Mouse (Mus musculus) brain, adult 10 weeks (tissue): ENCODE results near the gene Ei24. TPM values are rescaled to one million over a fixed set of nuclear protein-coding genes. Genes with fewer than 3 reads are reported as not detected.

Source experiments
- polyA plus RNA-seq: library from polyadenylated mRNA; stranded (reverse); fragments of 350-450 nt; fragmentation: Illumina TruSeq; extraction: RNeasy Lipid Tissue Mini Kit (QIAGEN cat#74804); gene quantifications from one replicate; pipeline ENCODE4 v1.2.3, GENCODE M21; 2015; ENCODE audit warnings: low read depth, low replicate concordance

Gene Ei24
- 125 TPM for polyA plus RNA-seq

GRCm38 (mm10) chr9:36796781-36797555 is at the start of gene Ei24:
Gene Ei24 (minus strand): TSS chr9:36797393.

GRCm38 (mm10) chr9:36821644-36822000 is 24.4 kb upstream of the Ei24 start, which contains the start of gene Fez1:
Gene Fez1 (plus strand): TSS chr9:36821864.

DNA sequence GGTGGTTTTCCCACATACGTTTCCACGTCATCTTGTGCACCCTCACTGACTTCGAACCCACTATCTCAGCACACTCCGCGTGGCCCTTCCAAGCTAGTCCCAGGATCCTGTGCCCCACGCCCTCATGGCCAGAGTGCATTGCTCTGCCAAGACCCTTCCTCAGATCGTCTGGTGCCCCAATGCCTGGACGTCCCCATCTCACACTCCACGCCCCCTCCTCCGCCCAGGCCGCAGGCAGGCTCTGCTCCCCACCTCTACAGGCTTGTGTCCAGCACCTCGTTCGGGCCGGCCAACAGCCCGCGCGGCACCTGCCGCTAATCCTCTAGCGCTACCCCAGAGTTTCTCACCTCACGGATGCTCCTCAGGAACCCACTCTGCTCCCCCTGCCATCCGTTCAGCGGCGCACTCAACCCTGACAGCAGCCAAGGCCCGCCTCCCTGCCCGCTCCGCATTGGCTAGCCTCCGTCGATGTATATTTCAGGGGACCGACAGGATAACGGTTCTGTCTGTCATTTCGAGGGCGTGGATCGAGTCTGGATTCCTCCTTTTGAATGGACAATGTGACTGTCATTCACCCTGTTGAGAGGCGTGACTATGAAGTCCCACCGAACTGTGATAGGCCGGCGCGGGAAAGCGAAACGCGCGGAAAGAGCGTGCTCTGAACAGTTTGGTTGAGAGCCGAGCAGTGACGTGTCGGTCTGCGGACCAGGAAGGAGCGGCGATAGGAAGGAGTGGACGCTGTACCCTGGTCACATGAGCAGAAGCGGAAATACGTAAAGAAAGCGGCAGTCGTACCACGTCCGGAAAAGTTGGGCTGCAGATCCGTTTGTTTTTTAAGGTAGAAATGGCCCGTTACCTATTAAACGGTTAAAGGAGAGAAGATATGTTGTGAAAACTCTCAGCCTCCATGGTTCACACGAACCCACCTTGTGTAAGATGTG is 29.7 kb downstream of the Ei24 start, which contains the start of gene Stt3a:
Stt3a (minus strand) TSS at position 477 of the 941 bp plus-strand sequence.

Other genes starting within 250 kb of the Ei24 start
- not detected for gene Gm17689, start 214.8 kb downstream of the Ei24 start, polyA plus RNA-seq
- not detected for gene A630095E13Rik, start 154.0 kb downstream of the Ei24 start, polyA plus RNA-seq
- not detected for gene Acrv1, start 104.2 kb downstream of the Ei24 start, polyA plus RNA-seq
- gene Chek1, start 70.3 kb downstream of the Ei24 start, polyA plus RNA-seq: 1.7 TPM
- 27.1 TPM for gene Stt3a, start 29.7 kb downstream of the Ei24 start, polyA plus RNA-seq
- gene Fez1, start 24.5 kb upstream of the Ei24 start, polyA plus RNA-seq: 430 TPM